Mouse (Mus musculus) megakaryocyte, embryonic 14.5 days (primary cell): ENCODE results near the gene Dpp3. TPM values are rescaled to one million over a fixed set of nuclear protein-coding genes. Genes with fewer than 3 reads are reported as not detected.
"Not testable (repeated sequence)": the region's sequence is repeated elsewhere in the genome, so short reads cannot be mapped to it uniquely, and the experiment has no call there.

Experiments
- H3K27me3 ChIP-seq: replicated peaks from 2 replicates; pipeline ENCODE3; 2012; ENCODE audit warnings: inconsistent platforms
- H3K36me3 ChIP-seq: replicated peaks from 2 replicates; pipeline ENCODE3; 2012; ENCODE audit warnings: low read length, inconsistent platforms, mixed read lengths
- H3K4me1 ChIP-seq: 2 replicates; pipeline ENCODE4 v1.6.1; 2012; ENCODE audit warnings: inconsistent platforms
- H3K4me3 ChIP-seq: replicated peaks from 2 replicates; pipeline ENCODE3; 2012; ENCODE audit warnings: moderate library complexity, mild to moderate bottlenecking, inconsistent platforms
- H3K9me3 ChIP-seq: 2 replicates; pipeline ENCODE4 v1.6.1; 2012; ENCODE audit warnings: inconsistent platforms
- FLI1 ChIP-seq: IDR thresholded peaks from 2 replicates; pipeline ENCODE4 v1.6.1; 2012; ENCODE audit warnings: low read length, inconsistent platforms, mixed read lengths
- GATA1 ChIP-seq: IDR thresholded peaks from 3 replicates; pipeline ENCODE4 v1.6.1; 2012; ENCODE audit warnings: mixed read lengths, low read length, inconsistent platforms, borderline replicate concordance
- polyA plus RNA-seq: library from polyadenylated mRNA; stranded (reverse); fragments of >175 nt; gene quantifications from 2 replicates; pipeline ENCODE4 v1.2.3, GENCODE M21; 2012; ENCODE audit warnings: low replicate concordance; ENCODE audit not compliant: insufficient read depth

The Dpp3 gene
- polyA plus RNA-seq, 1 experiment: 71.4 TPM

DNA sequence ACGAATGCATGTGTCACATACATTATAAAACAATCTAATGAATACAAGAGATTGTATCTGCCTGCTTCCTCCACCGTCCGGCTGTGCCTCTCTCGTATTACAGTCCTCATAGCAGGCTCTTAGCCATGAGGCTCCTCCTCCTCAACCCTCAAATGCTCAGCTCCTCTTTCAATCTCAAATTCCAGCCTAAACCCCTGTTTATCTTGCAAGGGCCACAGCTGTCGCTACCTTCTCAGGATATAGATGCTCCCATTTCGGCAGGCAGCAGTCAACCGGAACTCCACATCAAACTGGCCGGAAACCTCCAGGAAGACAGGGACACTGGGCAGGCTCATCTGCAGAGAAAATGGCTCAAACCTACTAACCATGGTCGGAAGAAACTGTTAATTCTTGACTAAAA is 29.1 kb downstream of the Dpp3 start:
- TF ChIP-seq GATA1 (no peak), FLI1 (no peak)
- peaks cover 3% of the 10 kb centered on the region; the same call in 1 of the 2 replicates for H3K4me1 ChIP-seq
- no peaks in the 10 kb centered on the region for H3K36me3 ChIP-seq
- H3K27me3 ChIP-seq: peaks cover 38% of the 10 kb centered on the region
- H3K4me3 ChIP-seq: no peak overlapping the region
- no peaks in the 10 kb centered on the region for H3K9me3 ChIP-seq

DNA sequence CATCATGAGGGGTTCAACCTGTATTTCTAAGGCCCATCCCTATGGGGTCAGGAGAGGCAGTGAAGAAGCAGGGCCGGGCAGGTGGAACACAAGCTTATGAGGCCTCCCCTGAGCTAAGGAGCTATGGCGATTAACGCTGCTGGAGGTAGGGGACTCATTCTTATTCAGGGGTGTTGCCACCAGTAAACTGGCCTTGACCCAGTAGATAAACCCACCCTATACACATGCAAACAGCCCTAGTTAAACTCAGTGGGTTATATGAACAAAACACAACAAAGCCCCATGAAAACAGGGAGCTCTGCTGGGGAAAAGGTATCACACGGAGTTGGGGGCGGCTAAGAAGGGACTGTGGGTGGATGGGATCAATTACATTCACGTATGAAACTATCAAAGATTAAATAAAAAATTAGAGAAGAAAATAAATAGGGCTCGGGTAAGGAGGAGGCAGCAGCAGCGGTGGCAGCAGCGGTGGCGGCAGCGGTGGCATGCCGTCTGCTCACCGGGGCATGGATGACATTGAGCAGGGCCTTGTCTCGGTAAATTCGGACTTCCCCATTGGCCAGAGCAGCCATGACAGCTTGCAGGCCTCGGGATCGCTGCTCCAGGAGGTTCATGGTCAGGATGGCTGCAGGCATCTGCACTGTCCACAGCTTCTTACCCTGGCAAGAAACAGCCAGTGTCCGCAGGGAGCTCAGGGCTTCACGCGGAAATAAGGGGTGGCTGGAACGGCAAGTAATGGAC is 31.1 kb downstream of the Dpp3 start:
- no peak overlapping the region for H3K4me3 ChIP-seq
- TF ChIP-seq GATA1 (no peak), FLI1 (no peak)

GRCm38 (mm10) chr19:4891798-4892197 is 36.3 kb downstream of the Dpp3 start:
- TF ChIP-seq GATA1 (no peak), FLI1 (no peak)
- H3K4me1 ChIP-seq: peaks cover 18% of the 10 kb centered on the region
- no peak overlapping the region for H3K4me3 ChIP-seq

More for the DNA sequence above, 31.1 kb downstream of the Dpp3 start:
- Histone ChIP-seq H3K36me3 (no peaks in the 10 kb centered on the region), H3K27me3 (peaks cover 38% of the 10 kb centered on the region), H3K9me3 (no peaks in the 10 kb centered on the region), H3K4me1 (peaks cover 14% of the 10 kb centered on the region)

GRCm38 (mm10) chr19:4889791-4890190 is 38.3 kb downstream of the Dpp3 start:
- Histone ChIP-seq H3K27me3 (peaks cover 48% of the 10 kb centered on the region), H3K9me3 (no peaks in the 10 kb centered on the region), H3K4me3 (no peak overlapping the region), H3K36me3 (peaks cover 4% of the 10 kb centered on the region), H3K4me1 (peaks cover 18% of the 10 kb centered on the region)
- TF ChIP-seq FLI1: no peak
- no peak for TF ChIP-seq GATA1

More at GRCm38 (mm10) chr19:4891798-4892197, 36.3 kb downstream of the Dpp3 start:
- Histone ChIP-seq H3K27me3 (peaks cover 57% of the 10 kb centered on the region), H3K9me3 (no peaks in the 10 kb centered on the region), H3K36me3 (no peaks in the 10 kb centered on the region)

DNA sequence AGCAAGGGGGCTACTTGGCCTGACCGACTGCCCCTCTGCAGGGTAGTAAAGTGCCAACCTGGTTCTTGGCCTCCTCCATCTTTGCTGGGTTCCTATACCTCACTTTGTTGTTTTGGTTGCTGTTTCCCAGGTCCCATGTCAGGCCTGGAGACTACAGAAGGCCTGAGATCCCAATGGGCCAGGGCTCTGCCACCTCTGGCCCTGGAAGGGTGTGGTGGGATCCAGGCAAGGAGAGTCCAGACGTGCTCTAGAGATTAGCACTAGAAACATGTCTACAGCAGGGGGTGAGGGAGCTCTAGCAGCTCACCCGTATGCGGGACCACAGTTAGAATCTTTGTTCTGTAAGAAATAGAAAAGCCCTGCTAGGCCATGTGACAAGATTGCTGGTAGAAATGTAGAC is 44.1 kb downstream of the Dpp3 start:
- H3K4me3 ChIP-seq: no peak overlapping the region
- H3K9me3 ChIP-seq: no peaks in the 10 kb centered on the region
- peaks cover 51% of the 10 kb centered on the region for H3K36me3 ChIP-seq
- H3K27me3 ChIP-seq: peaks cover 5% of the 10 kb centered on the region
- peaks cover 32% of the 10 kb centered on the region for H3K4me1 ChIP-seq
- TF ChIP-seq GATA1: no peak
- TF ChIP-seq FLI1: no peak

GRCm38 (mm10) chr19:4879324-4879703 is 48.8 kb downstream of the Dpp3 start:
- TF ChIP-seq FLI1 (no peak), GATA1 (no peak)
- peak overlapping the region; percentile 99 for H3K4me3 ChIP-seq
- H3K9me3 ChIP-seq: no peaks in the 10 kb centered on the region
- H3K4me1 ChIP-seq: peaks cover 54% of the 10 kb centered on the region
- H3K36me3 ChIP-seq: peaks cover 45% of the 10 kb centered on the region
- H3K27me3 ChIP-seq: peaks cover 18% of the 10 kb centered on the region

DNA sequence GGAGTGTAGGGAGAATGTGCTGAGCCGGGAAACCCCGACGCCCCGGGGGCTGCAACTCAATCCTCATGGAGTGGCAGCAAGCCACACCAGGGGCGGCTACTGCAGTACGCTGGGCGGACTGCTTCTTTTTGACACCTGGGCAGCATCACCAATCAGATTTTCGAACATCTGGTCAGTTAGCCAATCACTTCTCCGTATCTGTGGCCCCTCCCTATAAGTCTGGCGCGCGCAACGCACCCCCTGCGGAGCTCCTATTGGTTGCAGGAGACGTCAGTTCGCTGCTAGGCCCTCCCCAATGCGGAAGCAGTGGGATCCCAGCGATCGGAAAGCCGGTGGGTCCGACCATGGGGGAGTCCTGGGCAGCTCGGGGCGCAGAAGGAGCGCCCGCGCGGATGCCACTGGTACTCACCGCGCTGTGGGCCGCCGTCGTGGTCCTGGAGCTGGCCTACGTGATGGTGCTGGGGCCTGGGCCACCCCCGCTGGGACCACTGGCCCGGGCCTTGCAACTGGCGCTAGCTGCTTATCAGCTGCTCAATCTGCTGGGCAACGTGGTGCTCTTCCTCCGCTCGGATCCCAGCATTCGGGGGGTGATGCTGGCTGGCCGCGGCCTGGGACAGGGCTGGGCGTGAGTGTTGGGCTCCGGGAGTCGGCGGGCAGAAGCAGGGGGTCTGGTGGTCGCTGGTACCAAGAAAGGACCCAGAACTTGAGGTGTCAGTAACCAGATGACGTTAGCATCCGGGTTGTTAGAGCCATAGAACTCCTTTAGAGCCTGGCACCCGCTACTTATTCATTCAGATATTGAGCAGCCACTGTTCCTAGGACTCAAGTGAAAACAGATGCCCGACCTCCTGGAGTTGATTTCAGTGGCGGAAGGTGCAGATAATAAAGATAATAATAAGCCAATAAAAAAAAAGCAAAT is 49.4 kb downstream of the Dpp3 start, which contains the start of gene Zdhhc24:
Zdhhc24 (plus strand) TSS at position 264 of the 919 bp plus-strand sequence.
- 0 out of 3 replicates have a peak, but pooled peaks have one; percentile 52 for TF ChIP-seq GATA1
- no peak for TF ChIP-seq FLI1
- peaks cover 54% of the 10 kb centered on the region for H3K4me1 ChIP-seq
- peaks cover 22% of the 10 kb centered on the region for H3K27me3 ChIP-seq

GRCm38 (mm10) chr19:4877785-4878184 is 50.3 kb downstream of the Dpp3 start, which contains the start of gene Actn3:
Gene Actn3 (minus strand): TSS chr19:4877909.
- Histone ChIP-seq H3K9me3 (no peaks in the 10 kb centered on the region), H3K4me3 (peak within 1 kb of the TSS; percentile 99), H3K4me1 (peaks cover 54% of the 10 kb centered on the region), H3K27me3 (peaks cover 30% of the 10 kb centered on the region), H3K36me3 (peaks cover 29% of the 10 kb centered on the region)
- TF ChIP-seq GATA1 (no peak), FLI1 (no peak)

More for the DNA sequence above, 49.4 kb downstream of the Dpp3 start, which contains the start of gene Zdhhc24:
- peaks cover 38% of the 10 kb centered on the region for H3K36me3 ChIP-seq
- H3K4me3 ChIP-seq: peak within 1 kb of the TSS; percentile 99
- no peaks in the 10 kb centered on the region for H3K9me3 ChIP-seq

DNA sequence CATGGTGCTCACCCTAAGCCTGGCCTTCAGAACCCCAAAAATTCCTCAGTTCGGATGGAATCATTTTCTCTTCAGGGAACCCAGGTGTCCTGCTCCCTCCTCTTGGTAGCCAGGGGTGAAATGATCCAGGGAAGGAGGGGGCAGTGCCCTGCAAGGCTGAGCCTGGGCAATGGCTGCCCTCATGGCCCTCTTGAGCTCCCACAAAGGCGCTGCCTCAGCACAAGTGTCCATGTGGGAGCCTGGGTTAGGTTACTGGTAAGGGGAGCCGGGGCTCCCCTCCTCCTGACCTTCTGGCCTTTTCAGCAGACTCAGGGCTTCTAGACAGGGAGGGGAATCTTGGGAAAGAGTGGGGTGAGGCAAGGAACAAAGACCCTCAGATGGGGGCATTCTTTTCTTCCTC is 51.3 kb downstream of the Dpp3 start:
- H3K4me1 ChIP-seq: peaks cover 50% of the 10 kb centered on the region
- H3K4me3 ChIP-seq: no peak overlapping the region
- no peak for TF ChIP-seq GATA1
- TF ChIP-seq FLI1: no peak
- H3K36me3 ChIP-seq: peaks cover 19% of the 10 kb centered on the region
- no peaks in the 10 kb centered on the region for H3K9me3 ChIP-seq
- H3K27me3 ChIP-seq: peaks cover 39% of the 10 kb centered on the region

DNA sequence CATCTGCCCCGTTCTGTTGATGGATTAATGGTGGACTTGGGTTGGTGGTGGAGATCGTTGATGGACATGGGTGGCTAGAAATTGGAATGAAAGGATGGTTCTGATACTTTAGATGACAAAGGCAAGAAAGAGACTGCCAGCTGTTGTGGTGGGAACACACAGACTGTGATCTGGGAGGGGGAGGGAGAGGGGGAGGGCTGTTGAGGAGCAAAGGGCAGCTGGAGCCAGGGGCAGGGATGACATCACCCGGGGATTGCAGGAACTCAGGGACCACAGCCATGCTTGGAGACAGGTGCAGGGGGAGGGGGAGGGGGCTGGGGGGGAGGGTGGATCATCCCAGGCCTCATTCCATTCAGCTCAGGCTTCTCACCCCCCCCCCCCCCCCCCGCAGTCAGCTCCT is 51.8 kb downstream of the Dpp3 start:
- Histone ChIP-seq H3K27me3 (peaks cover 44% of the 10 kb centered on the region), H3K4me3 (no peak overlapping the region), H3K9me3 (no peaks in the 10 kb centered on the region), H3K4me1 (peaks cover 45% of the 10 kb centered on the region), H3K36me3 (peaks cover 14% of the 10 kb centered on the region)
- no peak for TF ChIP-seq GATA1
- no peak for TF ChIP-seq FLI1

DNA sequence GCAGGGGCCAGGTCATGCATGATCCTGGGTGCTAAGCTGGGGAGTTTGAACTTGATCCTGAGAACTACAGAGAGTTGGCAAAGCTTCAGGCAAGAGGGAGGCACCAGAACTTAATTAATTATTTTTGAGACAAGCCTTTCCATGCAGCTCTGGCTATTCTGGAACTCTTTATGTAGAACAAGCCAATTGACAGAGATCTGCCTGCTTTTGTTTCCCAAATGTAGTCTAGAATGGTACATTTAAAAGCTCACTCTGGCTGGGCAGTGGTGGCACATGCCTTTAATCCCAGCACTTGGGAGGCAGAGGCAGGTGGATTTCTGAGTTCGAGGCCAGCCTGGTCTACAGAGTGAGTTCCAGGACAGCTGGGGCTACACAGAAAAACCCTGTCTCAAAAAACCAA is 53.5 kb downstream of the Dpp3 start:
- H3K4me1 ChIP-seq: peaks cover 30% of the 10 kb centered on the region
- H3K9me3 ChIP-seq, H3K36me3 ChIP-seq, H3K4me3 ChIP-seq: not testable (repeated sequence)
- H3K27me3 ChIP-seq: peaks cover 57% of the 10 kb centered on the region
